Mouse (Mus musculus): ENCODE measurements around the gene Tex22.

Tex22 gene

GRCm38 (mm10) chr12:113074329-113075062 is at the start of gene Tex22:
TSS of gene Tex22 (plus strand) at chr12:113074502.
- DNase-seq (ENCODE audit: low spot score in 2 of 2): peak; percentile 80 to 83

GRCm38 (mm10) chr12:113026557-113026956 is 47.7 kb upstream of the Tex22 start:
- DNase-seq (ENCODE audit: low spot score in 2 of 2): no peak

GRCm38 (mm10) chr12:113027495-113027894 is 46.8 kb upstream of the Tex22 start:
- DNase-seq (ENCODE audit: low spot score in 2 of 2): no peak

- no peak for DNase-seq (ENCODE audit: low spot score in 2 of 2)
Measured at GRCm38 (mm10) chr12:113028067-113028466, 46.2 kb upstream of the Tex22 start.

GRCm38 (mm10) chr12:113028898-113029297 is 45.4 kb upstream of the Tex22 start:
- no peak for DNase-seq (ENCODE audit: low spot score in 2 of 2)

GRCm38 (mm10) chr12:113030046-113030445 is 44.3 kb upstream of the Tex22 start:
- no peak for DNase-seq (ENCODE audit: low spot score in 2 of 2)

- DNase-seq (ENCODE audit: low spot score in 2 of 2): no peak
Measured at GRCm38 (mm10) chr12:113030993-113031392, 43.3 kb upstream of the Tex22 start.

GRCm38 (mm10) chr12:113031441-113031840 is 42.9 kb upstream of the Tex22 start:
- DNase-seq (ENCODE audit: low spot score in 2 of 2): no peak

GRCm38 (mm10) chr12:113032296-113033250 is 41.7 kb upstream of the Tex22 start:
- DNase-seq (ENCODE audit: low spot score in 2 of 2): peak in 1 of 2 experiments; percentile 31

GRCm38 (mm10) chr12:113035093-113035492 is 39.2 kb upstream of the Tex22 start:
- no peak for DNase-seq (ENCODE audit: low spot score in 2 of 2)

GRCm38 (mm10) chr12:113036996-113037395 is 37.3 kb upstream of the Tex22 start:
- DNase-seq (ENCODE audit: low spot score in 2 of 2): no peak

GRCm38 (mm10) chr12:113038414-113038813 is 35.9 kb upstream of the Tex22 start:
- no peak for DNase-seq (ENCODE audit: low spot score in 2 of 2)

- peak; percentile 50 to 52 for DNase-seq (ENCODE audit: low spot score in 2 of 2)
Measured at GRCm38 (mm10) chr12:113041481-113042439, 32.5 kb upstream of the Tex22 start.

- DNase-seq (ENCODE audit: low spot score in 2 of 2): no peak
Measured at GRCm38 (mm10) chr12:113042543-113042942, 31.8 kb upstream of the Tex22 start.

- DNase-seq (ENCODE audit: low spot score in 2 of 2): no peak
Measured at GRCm38 (mm10) chr12:113044916-113045677, 29.2 kb upstream of the Tex22 start.

GRCm38 (mm10) chr12:113046861-113047260 is 27.4 kb upstream of the Tex22 start:
- DNase-seq (ENCODE audit: low spot score in 2 of 2): no peak

- no peak for DNase-seq (ENCODE audit: low spot score in 2 of 2)
Measured at GRCm38 (mm10) chr12:113048103-113048502, 26.2 kb upstream of the Tex22 start.

GRCm38 (mm10) chr12:113049836-113050235 is 24.5 kb upstream of the Tex22 start:
- DNase-seq (ENCODE audit: low spot score in 2 of 2): no peak

- no peak for DNase-seq (ENCODE audit: low spot score in 2 of 2)
Measured at GRCm38 (mm10) chr12:113050671-113051070, 23.6 kb upstream of the Tex22 start.

- DNase-seq (ENCODE audit: low spot score in 2 of 2): no peak
Measured at GRCm38 (mm10) chr12:113051628-113052403, 22.5 kb upstream of the Tex22 start.
